Mouse (Mus musculus) forebrain, embryonic 15.5 days (tissue): Measurements from ENCODE around the gene Rhox2e. TPM values are rescaled to one million over a fixed set of nuclear protein-coding genes. Genes with fewer than 3 reads are reported as not detected.
"Not testable (repeated sequence)": the region's sequence is repeated elsewhere in the genome, so short reads cannot be mapped to it uniquely, and the experiment has no call there.

Experiments used
- ATAC-seq: fragments of 200-750 bp; cut with Nextera tagmentation; replicated peaks from 2 replicates; pipeline ENCODE4 v1.8.0; 2017; ENCODE audit warnings: mild to moderate bottlenecking, moderate TSS enrichment, moderate library complexity
- H3K27ac ChIP-seq: fragments of 300-500 bp; sonication (generic); replicated peaks from 2 replicates; pipeline ENCODE4 v1.5.1; 2015; ENCODE audit warnings: mild to moderate bottlenecking, inconsistent platforms
- H3K27me3 ChIP-seq: fragments of 300-500 bp; sonication (generic); 2 replicates; pipeline ENCODE4 v1.6.1; 2015; ENCODE audit warnings: inconsistent platforms
- H3K36me3 ChIP-seq: fragments of 300-500 bp; sonication (generic); 2 replicates; pipeline ENCODE4 v1.6.1; 2015; ENCODE audit warnings: mild to moderate bottlenecking, inconsistent platforms
- H3K4me1 ChIP-seq: fragments of 300-500 bp; sonication (generic); 2 replicates; pipeline ENCODE4 v1.6.1; 2015; ENCODE audit warnings: inconsistent platforms
- H3K4me2 ChIP-seq: fragments of 300-500 bp; sonication (generic); replicated peaks from 2 replicates; pipeline ENCODE4 v1.6.1; 2015; ENCODE audit warnings: mild to moderate bottlenecking, inconsistent platforms
- H3K4me3 ChIP-seq: fragments of 300-500 bp; sonication (generic); 2 replicates; pipeline ENCODE4 v1.5.1; 2015; ENCODE audit warnings: mild to moderate bottlenecking, inconsistent platforms
- H3K9ac ChIP-seq: fragments of 300-500 bp; sonication (generic); replicated peaks from 2 replicates; pipeline ENCODE4 v1.6.1; 2015; ENCODE audit warnings: mild to moderate bottlenecking, inconsistent platforms
- H3K9me3 ChIP-seq: fragments of 300-500 bp; sonication (generic); 2 replicates; pipeline ENCODE4 v1.6.1; 2016; ENCODE audit warnings: inconsistent platforms
- WGBS: fragments of 180-500 bp; shearing (Covaris S2); methylation state at CpG from one replicate; pipeline ENCODE4 v1.1.7; 2015; ENCODE audit warnings: mixed read lengths; 5-methylcytosine and 5-hydroxymethylcytosine counted together
- polyA plus RNA-seq: library from polyadenylated mRNA; unstranded; fragments of >200 nt; fragmentation: Nextera tagmentation; extraction: Ambion mirVana; gene quantifications from 2 replicates; pipeline ENCODE4 v1.2.1, GENCODE M21; 2015

The Rhox2e gene
- not detected in 2 replicates for polyA plus RNA-seq

GRCm38 (mm10) chrX:37530152-37530551 is at the start of gene Rhox2e:
Gene Rhox2e, plus strand, starts transcription at chrX:37530452.
- not testable (repeated sequence) for H3K4me1 ChIP-seq, H3K27me3 ChIP-seq, H3K9ac ChIP-seq, H3K36me3 ChIP-seq, H3K27ac ChIP-seq, H3K4me3 ChIP-seq, ATAC-seq, H3K9me3 ChIP-seq, H3K4me2 ChIP-seq
- WGBS: 95% methylated on average over 2 of the region's 8 CpGs

- ATAC-seq, H3K4me1 ChIP-seq, H3K4me2 ChIP-seq, H3K36me3 ChIP-seq, H3K27ac ChIP-seq, H3K9ac ChIP-seq, H3K4me3 ChIP-seq, H3K27me3 ChIP-seq, H3K9me3 ChIP-seq: not testable (repeated sequence)
- 93% methylated on average over 17 of the region's 18 CpGs for WGBS
These were observed 16.2 kb upstream of the Rhox2e start, which contains the start of gene Rhox4d for GRCm38 (mm10) chrX:37514059-37514458. Gene Rhox4d, plus strand, starts transcription at chrX:37514359.

- H3K9ac ChIP-seq, H3K4me3 ChIP-seq, H3K4me1 ChIP-seq, H3K27me3 ChIP-seq, H3K36me3 ChIP-seq, H3K27ac ChIP-seq, H3K9me3 ChIP-seq, H3K4me2 ChIP-seq, ATAC-seq: not testable (repeated sequence)
- no CpG with 5 or more reads among the region's 4 CpGs for WGBS
These were observed 11.5 kb downstream of the Rhox2e start, which contains the start of gene Rhox3e for GRCm38 (mm10) chrX:37541719-37542118. Gene Rhox3e, plus strand, starts transcription at chrX:37542019.

GRCm38 (mm10) chrX:37557112-37557511 is 26.9 kb downstream of the Rhox2e start, which contains the start of gene Rhox4e:
Gene Rhox4e, plus strand, starts transcription at chrX:37557412.
- not testable (repeated sequence) for H3K4me3 ChIP-seq, ATAC-seq, H3K27me3 ChIP-seq, H3K9ac ChIP-seq, H3K27ac ChIP-seq, H3K36me3 ChIP-seq, H3K9me3 ChIP-seq, H3K4me1 ChIP-seq, H3K4me2 ChIP-seq
- 99% methylated on average over 9 of the region's 18 CpGs for WGBS

GRCm38 (mm10) chrX:37571105-37571504 is 40.9 kb downstream of the Rhox2e start, which contains the start of gene Rhox2f:
Gene Rhox2f, plus strand, starts transcription at chrX:37571405.
- H3K4me1 ChIP-seq, H3K27me3 ChIP-seq, ATAC-seq, H3K27ac ChIP-seq, H3K4me3 ChIP-seq, H3K9ac ChIP-seq, H3K4me2 ChIP-seq, H3K36me3 ChIP-seq, H3K9me3 ChIP-seq: not testable (repeated sequence)
- 91% methylated on average over 8 of the region's 8 CpGs for WGBS

GRCm38 (mm10) chrX:37572638-37573037 is 42.4 kb downstream of the Rhox2e start:
- not testable (repeated sequence) for H3K4me2 ChIP-seq, H3K4me3 ChIP-seq, H3K4me1 ChIP-seq, H3K9ac ChIP-seq, H3K36me3 ChIP-seq, H3K27ac ChIP-seq, ATAC-seq, H3K27me3 ChIP-seq, H3K9me3 ChIP-seq
- 49% methylated on average over 2 of the region's 2 CpGs for WGBS

GRCm38 (mm10) chrX:37580692-37581091 is 50.4 kb downstream of the Rhox2e start, which contains the start of gene Rhox3f:
Gene Rhox3f, plus strand, starts transcription at chrX:37580992.
- H3K9ac ChIP-seq, H3K4me3 ChIP-seq, H3K4me2 ChIP-seq, H3K27ac ChIP-seq, H3K4me1 ChIP-seq, H3K27me3 ChIP-seq, H3K36me3 ChIP-seq, ATAC-seq, H3K9me3 ChIP-seq: not testable (repeated sequence)

Other genes starting within 250 kb of the Rhox2e start
- gene Rhox3a2, start 150.4 kb upstream of the Rhox2e start, polyA plus RNA-seq: not detected in 2 replicates
- not detected in 2 replicates for gene Rhox4a2, start 139.6 kb upstream of the Rhox2e start, polyA plus RNA-seq
- not detected in 2 replicates for gene Rhox2b, start 118.4 kb upstream of the Rhox2e start, polyA plus RNA-seq
- not detected in 2 replicates for gene Rhox4b, start 98.0 kb upstream of the Rhox2e start, polyA plus RNA-seq
- gene Rhox2c, start 76.8 kb upstream of the Rhox2e start, polyA plus RNA-seq: not detected in 2 replicates
- not detected in 2 replicates for gene Rhox3c, start 71.9 kb upstream of the Rhox2e start, polyA plus RNA-seq
- not detected in 2 replicates for gene Rhox4c, start 50.1 kb upstream of the Rhox2e start, polyA plus RNA-seq
- gene Rhox2d, start 37.0 kb upstream of the Rhox2e start, polyA plus RNA-seq: not detected in 2 replicates
- not detected in 2 replicates for gene Rhox4d, start 16.1 kb upstream of the Rhox2e start, polyA plus RNA-seq
- not detected in 2 replicates for gene Rhox3e, start 11.6 kb downstream of the Rhox2e start, polyA plus RNA-seq
- not detected in 2 replicates for gene Rhox4e, start 27.0 kb downstream of the Rhox2e start, polyA plus RNA-seq
- not detected in 2 replicates for gene Rhox2f, start 41.0 kb downstream of the Rhox2e start, polyA plus RNA-seq
- not detected in 2 replicates for gene Rhox3f, start 50.5 kb downstream of the Rhox2e start, polyA plus RNA-seq
- gene Rhox4f, start 77.3 kb downstream of the Rhox2e start, polyA plus RNA-seq: not detected in 2 replicates
- gene Rhox3g, start 98.2 kb downstream of the Rhox2e start, polyA plus RNA-seq: not detected in 2 replicates
- not detected in 2 replicates for gene Rhox2g, start 113.0 kb downstream of the Rhox2e start, polyA plus RNA-seq
- gene Rhox4g, start 120.9 kb downstream of the Rhox2e start, polyA plus RNA-seq: not detected in 2 replicates
- not detected in 2 replicates for gene Rhox3h, start 138.3 kb downstream of the Rhox2e start, polyA plus RNA-seq
- gene Rhox2h, start 142.8 kb downstream of the Rhox2e start, polyA plus RNA-seq: not detected in 2 replicates